Mouse (Mus musculus) embryonic facial prominence, embryonic 12.5 days (tissue): ENCODE results near the gene Btd. TPM values are rescaled to one million over a fixed set of nuclear protein-coding genes. Genes with fewer than 3 reads are reported as not detected.

Experiments
- ATAC-seq: fragments of 200-750 bp; cut with Nextera tagmentation; 2 replicates; pipeline ENCODE4 v1.8.0; 2017; ENCODE audit not compliant: insufficient number of reproducible peaks, insufficient read depth, low FRiP score, low TSS enrichment
- H3K27ac ChIP-seq: fragments of 300-500 bp; sonication (generic); 2 replicates; pipeline ENCODE4 v1.5.1; 2016; ENCODE audit warnings: mild to moderate bottlenecking
- H3K27me3 ChIP-seq: fragments of 300-500 bp; sonication (generic); 2 replicates; pipeline ENCODE4 v1.6.1; 2016; ENCODE audit warnings: mild to moderate bottlenecking, moderate library complexity
- H3K36me3 ChIP-seq: fragments of 300-500 bp; sonication (generic); 2 replicates; pipeline ENCODE4 v1.6.1; 2016; ENCODE audit warnings: mild to moderate bottlenecking
- H3K4me1 ChIP-seq: fragments of 300-500 bp; sonication (generic); 2 replicates; pipeline ENCODE4 v1.6.1; 2016
- H3K4me2 ChIP-seq: fragments of 300-500 bp; sonication (generic); replicated peaks from 2 replicates; pipeline ENCODE4 v1.6.1; 2016; ENCODE audit warnings: mild to moderate bottlenecking, moderate library complexity
- H3K4me3 ChIP-seq: fragments of 300-500 bp; sonication (generic); 2 replicates; pipeline ENCODE4 v1.5.1; 2016; ENCODE audit warnings: mild to moderate bottlenecking
- H3K9ac ChIP-seq: fragments of 300-500 bp; sonication (generic); 2 replicates; pipeline ENCODE4 v1.6.1; 2016; ENCODE audit warnings: mild to moderate bottlenecking, moderate library complexity
- H3K9me3 ChIP-seq: fragments of 300-500 bp; sonication (generic); 2 replicates; pipeline ENCODE4 v1.6.1; 2016; ENCODE audit warnings: mild to moderate bottlenecking, moderate library complexity
- WGBS: fragments of 180-500 bp; shearing (Covaris S2); methylation state at CpG from one replicate; pipeline ENCODE4 v1.1.7; 2016; 5-methylcytosine and 5-hydroxymethylcytosine counted together
- polyA plus RNA-seq: library from polyadenylated mRNA; unstranded; fragments of >200 nt; fragmentation: Nextera tagmentation; extraction: Ambion mirVana; gene quantifications from 2 replicates; pipeline ENCODE4 v1.2.1, GENCODE M21; 2016

Btd gene
- polyA plus RNA-seq, 1 experiment from 2014 or later, result 25.3 TPM

DNA sequence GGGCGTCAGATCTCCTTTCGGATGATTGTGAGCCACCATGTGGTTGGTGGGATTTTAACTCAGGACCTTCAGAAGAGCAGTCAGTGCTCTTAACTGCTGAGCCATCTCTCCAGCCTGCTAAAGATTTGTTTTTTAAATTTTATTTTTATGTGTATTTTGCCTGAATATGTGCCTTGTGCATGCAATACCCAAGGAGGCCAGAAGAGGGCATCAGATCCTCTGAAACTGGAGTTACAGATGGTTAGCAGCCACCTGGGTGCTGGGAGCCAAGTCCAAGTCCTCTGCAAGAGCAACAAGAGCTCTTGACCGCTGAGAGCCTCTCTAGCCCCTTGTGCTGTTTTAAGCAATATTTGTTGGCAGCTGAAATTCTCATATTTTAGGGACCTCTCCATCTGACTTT lies 9.5 kb downstream of the Btd start:
- Histone ChIP-seq H3K27ac (no peak overlapping the region), H3K36me3 (no peaks in the 10 kb centered on the region), H3K27me3 (no peaks in the 10 kb centered on the region), H3K9ac (no peak overlapping the region), H3K4me1 (no peaks in the 10 kb centered on the region), H3K4me3 (no peak overlapping the region), H3K4me2 (no peak overlapping the region), H3K9me3 (no peaks in the 10 kb centered on the region)
- no peak for ATAC-seq
- 95% methylated on average over 3 of the region's 3 CpGs for WGBS

DNA sequence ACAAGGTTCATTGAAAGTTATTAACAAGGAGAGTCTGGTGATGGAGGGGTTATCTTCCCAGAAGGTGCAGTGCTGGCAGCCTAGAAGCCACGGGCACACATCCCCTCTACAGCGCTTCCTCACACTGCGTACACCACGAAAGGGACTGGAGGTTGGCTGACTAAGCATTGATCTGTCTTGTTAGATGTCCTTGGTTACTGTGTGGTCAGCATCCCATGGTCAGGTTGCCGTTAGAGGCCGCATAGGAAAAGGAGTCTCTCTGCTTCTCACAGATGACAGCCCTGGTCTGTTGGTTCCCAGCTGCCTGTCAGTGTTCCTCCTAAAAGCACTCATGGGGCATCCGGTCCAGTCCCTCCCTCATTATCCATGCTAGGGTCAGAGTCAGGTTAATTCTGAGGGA lies 10.4 kb downstream of the Btd start:
- Histone ChIP-seq H3K36me3 (no peaks in the 10 kb centered on the region), H3K9me3 (no peaks in the 10 kb centered on the region), H3K4me1 (no peaks in the 10 kb centered on the region), H3K4me2 (no peak overlapping the region), H3K9ac (no peak overlapping the region), H3K27me3 (no peaks in the 10 kb centered on the region), H3K4me3 (no peak overlapping the region), H3K27ac (no peak overlapping the region)
- ATAC-seq, result no peak
- WGBS, result 82% methylated on average over 7 of the region's 7 CpGs

GRCm38 (mm10) chr14:31652106-31652505 lies 11.3 kb downstream of the Btd start:
- no peak for ATAC-seq
- Histone ChIP-seq H3K27ac (no peak overlapping the region), H3K4me1 (0 out of 2 replicates have a peak, but pooled peaks cover 1% of the 10 kb centered on the region), H3K9me3 (no peaks in the 10 kb centered on the region), H3K36me3 (no peaks in the 10 kb centered on the region), H3K4me2 (no peak overlapping the region), H3K4me3 (no peak overlapping the region), H3K27me3 (no peaks in the 10 kb centered on the region), H3K9ac (no peak overlapping the region)
- 73% methylated on average over 5 of the region's 5 CpGs for WGBS

GRCm38 (mm10) chr14:31652624-31653023 lies 11.8 kb downstream of the Btd start:
- Histone ChIP-seq H3K4me2 (no peak overlapping the region), H3K4me1 (peaks cover 7% of the 10 kb centered on the region; the same call in 1 of the 2 replicates), H3K27ac (no peak overlapping the region), H3K36me3 (no peaks in the 10 kb centered on the region), H3K4me3 (no peak overlapping the region), H3K9ac (no peak overlapping the region), H3K27me3 (no peaks in the 10 kb centered on the region), H3K9me3 (no peaks in the 10 kb centered on the region)
- 89% methylated on average over 1 of the region's 1 CpGs for WGBS
- no peak for ATAC-seq

- Histone ChIP-seq H3K9me3 (no peaks in the 10 kb centered on the region), H3K27ac (no peak overlapping the region), H3K4me1 (peaks cover 9% of the 10 kb centered on the region; the same call in 1 of the 2 replicates), H3K4me2 (no peak overlapping the region), H3K36me3 (no peaks in the 10 kb centered on the region), H3K4me3 (no peak overlapping the region), H3K9ac (no peak overlapping the region), H3K27me3 (no peaks in the 10 kb centered on the region)
- 81% methylated on average over 14 of the region's 14 CpGs for WGBS
- no peak for ATAC-seq
These were observed 12.5 kb downstream of the Btd start for GRCm38 (mm10) chr14:31653101-31653875.

- Histone ChIP-seq H3K9me3 (no peaks in the 10 kb centered on the region), H3K36me3 (no peaks in the 10 kb centered on the region), H3K4me1 (peaks cover 14% of the 10 kb centered on the region), H3K4me3 (no peak overlapping the region), H3K27ac (no peak overlapping the region), H3K4me2 (no peak overlapping the region), H3K27me3 (no peaks in the 10 kb centered on the region), H3K9ac (no peak overlapping the region)
- no peak for ATAC-seq
- WGBS, result 80% methylated on average over 5 of the region's 5 CpGs
These were observed 14.0 kb downstream of the Btd start for GRCm38 (mm10) chr14:31654816-31655215.

DNA sequence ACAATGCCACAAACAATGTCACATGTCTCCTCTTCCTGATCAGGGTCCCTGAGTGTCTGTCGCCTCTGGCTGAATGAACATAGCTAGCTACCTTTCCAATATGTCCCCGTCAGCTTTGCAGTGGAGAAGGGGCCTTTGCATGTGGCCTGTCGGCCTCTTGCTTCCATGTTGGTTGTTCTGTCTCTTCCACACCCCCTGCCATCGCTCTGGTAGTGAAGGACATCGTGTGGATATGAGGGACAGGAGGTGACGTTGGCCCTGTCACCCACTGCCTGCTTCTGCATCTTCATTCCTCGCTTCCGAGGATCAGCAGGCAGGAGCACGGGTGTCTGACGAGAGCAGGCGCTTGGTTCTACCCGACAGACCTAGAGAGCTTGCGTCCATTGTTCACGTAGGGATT lies 14.6 kb downstream of the Btd start:
- 77% methylated on average over 14 of the region's 14 CpGs for WGBS
- Histone ChIP-seq H3K27ac (no peak overlapping the region), H3K9me3 (no peaks in the 10 kb centered on the region), H3K4me1 (peaks cover 20% of the 10 kb centered on the region), H3K36me3 (no peaks in the 10 kb centered on the region), H3K4me2 (no peak overlapping the region), H3K4me3 (no peak overlapping the region), H3K9ac (no peak overlapping the region), H3K27me3 (no peaks in the 10 kb centered on the region)
- ATAC-seq, result no peak

- no peaks in the 10 kb centered on the region for H3K27me3 ChIP-seq
- no peak overlapping the region for H3K9ac ChIP-seq
- ATAC-seq, result no peak
- H3K4me2 ChIP-seq, result no peak overlapping the region
- no peak overlapping the region for H3K4me3 ChIP-seq
- 71% methylated on average over 7 of the region's 7 CpGs for WGBS
- H3K9me3 ChIP-seq, result no peaks in the 10 kb centered on the region
- no peaks in the 10 kb centered on the region for H3K36me3 ChIP-seq
- no peak overlapping the region for H3K27ac ChIP-seq
- H3K4me1 ChIP-seq, result peaks cover 29% of the 10 kb centered on the region
These were observed 15.6 kb downstream of the Btd start for GRCm38 (mm10) chr14:31656386-31656785.

GRCm38 (mm10) chr14:31656857-31657645 lies 16.2 kb downstream of the Btd start:
- Histone ChIP-seq H3K36me3 (no peaks in the 10 kb centered on the region), H3K4me3 (no peak overlapping the region), H3K4me1 (peaks cover 31% of the 10 kb centered on the region), H3K4me2 (no peak overlapping the region), H3K9me3 (no peaks in the 10 kb centered on the region), H3K9ac (no peak overlapping the region), H3K27me3 (no peaks in the 10 kb centered on the region), H3K27ac (no peak overlapping the region)
- 40% methylated on average over 5 of the region's 5 CpGs for WGBS
- ATAC-seq, result no peak

- H3K4me3 ChIP-seq, result no peak overlapping the region
- WGBS, result 85% methylated on average over 8 of the region's 8 CpGs
- H3K27ac ChIP-seq, result no peak overlapping the region
These were observed 17.4 kb downstream of the Btd start for GRCm38 (mm10) chr14:31658126-31658680.

GRCm38 (mm10) chr14:31659501-31660181 lies 18.8 kb downstream of the Btd start:
- ATAC-seq, result no peak

More at GRCm38 (mm10) chr14:31658126-31658680, 17.4 kb downstream of the Btd start:
- Histone ChIP-seq H3K9ac (no peak overlapping the region), H3K4me1 (peaks cover 43% of the 10 kb centered on the region), H3K4me2 (no peak overlapping the region), H3K27me3 (no peaks in the 10 kb centered on the region), H3K36me3 (no peaks in the 10 kb centered on the region), H3K9me3 (no peaks in the 10 kb centered on the region)
- ATAC-seq, result no peak

More at GRCm38 (mm10) chr14:31659501-31660181, 18.8 kb downstream of the Btd start:
- Histone ChIP-seq H3K9me3 (no peaks in the 10 kb centered on the region), H3K4me1 (peaks cover 52% of the 10 kb centered on the region), H3K4me3 (no peak overlapping the region), H3K4me2 (no peak overlapping the region), H3K9ac (no peak overlapping the region), H3K27me3 (no peaks in the 10 kb centered on the region), H3K27ac (peak overlapping the region; percentile 24), H3K36me3 (no peaks in the 10 kb centered on the region)
- WGBS, result 56% methylated on average over 10 of the region's 10 CpGs
